Mouse (Mus musculus): ENCODE data around the gene Mroh2a.

The Mroh2a gene

GRCm38 (mm10) chr1:88226670-88227379 lies at the start of gene Mroh2a:
Gene Mroh2a, plus strand, starts transcription at chr1:88226986.
- no peak for DNase-seq (ENCODE audit: low read depth, low spot score)

GRCm38 (mm10) chr1:88179657-88180056 lies 47.1 kb upstream of the Mroh2a start:
- no peak for DNase-seq (ENCODE audit: low read depth, low spot score)

- no peak for DNase-seq (ENCODE audit: low read depth, low spot score)
Observed at GRCm38 (mm10) chr1:88186325-88186935, 40.4 kb upstream of the Mroh2a start.

GRCm38 (mm10) chr1:88192136-88192535 lies 34.6 kb upstream of the Mroh2a start:
- DNase-seq (ENCODE audit: low read depth, low spot score) = no peak

- DNase-seq (ENCODE audit: low read depth, low spot score) = no peak
Observed at GRCm38 (mm10) chr1:88195687-88196086, 31.1 kb upstream of the Mroh2a start.

- no peak for DNase-seq (ENCODE audit: low read depth, low spot score)
Observed at GRCm38 (mm10) chr1:88197443-88197842, 29.3 kb upstream of the Mroh2a start.

DNA sequence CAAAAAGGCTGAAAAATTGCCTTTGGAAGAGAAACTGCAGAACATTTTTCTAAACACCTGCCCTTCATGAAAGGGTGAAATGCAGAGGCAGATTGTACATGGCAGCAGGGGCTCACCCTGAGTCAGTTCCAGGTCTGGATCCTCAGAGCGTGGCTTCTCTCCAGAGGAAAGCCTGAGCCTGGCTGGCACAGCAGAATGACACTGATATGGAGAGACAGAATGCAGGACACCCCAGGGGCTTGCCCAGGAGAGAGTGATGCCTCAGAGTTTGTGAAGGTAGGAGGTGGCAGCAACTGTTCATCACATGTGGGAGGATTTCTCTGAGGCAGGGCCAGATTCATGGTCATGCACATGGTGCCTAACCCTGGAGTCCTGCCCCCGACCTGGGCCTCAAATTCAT lies 26.8 kb upstream of the Mroh2a start:
- DNase-seq (ENCODE audit: low read depth, low spot score) = no peak

DNA sequence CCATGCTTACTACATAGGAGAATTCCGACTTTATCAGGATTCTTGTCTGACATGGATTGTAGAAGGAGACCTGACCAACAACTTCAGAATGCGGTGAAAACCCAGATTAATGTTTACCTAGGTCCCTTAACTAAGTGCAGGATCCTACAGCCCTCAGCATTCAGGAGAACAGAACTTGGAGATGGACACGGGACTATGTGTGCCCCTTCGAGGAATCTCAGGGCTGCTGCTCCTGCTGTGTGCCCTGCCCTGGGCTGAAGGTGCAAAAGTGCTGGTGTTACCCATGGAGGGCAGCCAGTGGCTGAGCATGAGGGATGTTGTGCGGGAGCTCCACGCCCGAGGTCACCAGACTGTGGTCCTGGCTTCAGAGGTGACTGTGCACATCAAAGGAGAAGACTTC lies 26.3 kb upstream of the Mroh2a start, which contains the start of gene Ugt1a2:
Ugt1a2 (plus strand) TSS at position 146 of the 400 bp plus-strand sequence.
- no peak for DNase-seq (ENCODE audit: low read depth, low spot score)

GRCm38 (mm10) chr1:88205294-88205922 lies 21.4 kb upstream of the Mroh2a start, which contains the start of gene Dnajb3:
Gene Dnajb3, minus strand, starts transcription at chr1:88205782.
- DNase-seq (ENCODE audit: low read depth, low spot score) = no peak

- DNase-seq (ENCODE audit: low read depth, low spot score) = no peak
Observed at GRCm38 (mm10) chr1:88206843-88207479, 19.8 kb upstream of the Mroh2a start.

DNA sequence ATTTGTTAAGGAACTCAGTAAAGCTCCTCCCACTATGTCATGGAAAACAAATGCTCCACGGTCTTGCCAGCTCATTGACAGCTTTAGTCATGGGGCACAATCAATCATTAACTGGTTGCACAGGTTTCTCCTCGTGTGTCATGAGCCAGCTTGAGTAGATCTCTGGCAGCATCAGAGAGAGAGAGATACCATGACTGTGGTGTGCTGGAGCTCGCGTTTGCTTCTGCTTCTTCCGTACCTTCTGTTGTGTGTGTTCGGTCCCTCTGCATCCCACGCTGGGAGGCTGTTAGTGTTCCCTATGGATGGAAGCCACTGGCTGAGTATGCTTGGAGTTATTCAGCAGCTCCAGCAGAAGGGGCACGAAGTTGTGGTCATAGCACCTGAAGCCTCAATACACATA lies 15.0 kb upstream of the Mroh2a start, which contains the start of gene Ugt1a1:
Ugt1a1 (plus strand) TSS at position 148 of the 400 bp plus-strand sequence.
- DNase-seq (ENCODE audit: low read depth, low spot score) = no peak

GRCm38 (mm10) chr1:88212341-88213045 lies 14.3 kb upstream of the Mroh2a start:
- DNase-seq (ENCODE audit: low read depth, low spot score) = no peak

DNA sequence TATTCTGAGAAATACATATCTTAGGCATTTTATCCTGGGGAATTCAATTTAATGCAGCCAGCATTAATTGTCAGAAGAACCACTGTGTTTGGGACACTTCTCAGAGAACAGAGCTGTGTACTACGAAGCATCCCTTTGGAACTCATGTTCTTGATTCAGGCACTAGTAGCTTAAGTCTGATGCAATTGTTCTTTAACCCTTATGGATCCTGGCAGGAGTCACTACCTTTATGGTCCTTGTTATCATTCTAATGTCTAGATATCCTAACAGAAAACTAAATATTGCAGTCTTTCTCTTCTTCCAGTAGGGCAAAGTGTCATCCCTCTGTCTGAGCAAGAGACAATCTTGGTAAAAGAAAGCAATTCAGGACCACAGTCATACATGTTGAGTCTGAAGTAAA lies 13.7 kb upstream of the Mroh2a start:
- no peak for DNase-seq (ENCODE audit: low read depth, low spot score)

- no peak for DNase-seq (ENCODE audit: low read depth, low spot score)
Observed at GRCm38 (mm10) chr1:88213766-88214461, 12.9 kb upstream of the Mroh2a start.

- DNase-seq (ENCODE audit: low read depth, low spot score) = no peak
Observed at GRCm38 (mm10) chr1:88214462-88214952, 12.3 kb upstream of the Mroh2a start.

- DNase-seq (ENCODE audit: low read depth, low spot score) = no peak
Observed at GRCm38 (mm10) chr1:88215466-88216380, 11.1 kb upstream of the Mroh2a start.

GRCm38 (mm10) chr1:88216551-88216950 lies 10.2 kb upstream of the Mroh2a start:
- DNase-seq (ENCODE audit: low read depth, low spot score) = no peak

DNA sequence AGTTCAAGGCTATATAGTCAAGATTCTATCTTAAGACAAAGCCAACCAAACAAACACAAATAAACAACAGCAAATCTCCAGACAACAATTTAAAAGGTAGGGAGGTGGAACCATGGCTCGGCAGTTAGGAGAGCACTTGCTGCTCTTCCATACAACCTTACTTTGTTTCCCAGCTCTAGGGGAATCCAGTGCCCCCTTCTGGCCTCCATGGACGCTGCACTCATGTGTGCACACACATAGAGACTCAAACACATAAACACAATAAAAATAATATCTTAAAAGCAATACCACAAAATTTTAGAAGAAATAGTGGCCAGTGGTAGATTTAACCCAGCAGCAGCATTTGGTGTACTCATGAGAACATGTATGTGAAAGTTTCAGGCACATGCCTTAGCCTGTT lies 9.6 kb upstream of the Mroh2a start:
- DNase-seq (ENCODE audit: low read depth, low spot score) = no peak

GRCm38 (mm10) chr1:88217576-88217975 lies 9.2 kb upstream of the Mroh2a start:
- DNase-seq (ENCODE audit: low read depth, low spot score) = no peak

- DNase-seq (ENCODE audit: low read depth, low spot score) = no peak
Observed at GRCm38 (mm10) chr1:88218051-88218450, 8.7 kb upstream of the Mroh2a start.
